Mouse (Mus musculus): Measurements from ENCODE around the gene Clba1. TPM values are rescaled to one million over a fixed set of nuclear protein-coding genes. Genes with fewer than 3 reads are reported as not detected.

The Clba1 gene
- polyA plus RNA-seq, 1 experiment from 2014 or later: 6.6 TPM

DNA sequence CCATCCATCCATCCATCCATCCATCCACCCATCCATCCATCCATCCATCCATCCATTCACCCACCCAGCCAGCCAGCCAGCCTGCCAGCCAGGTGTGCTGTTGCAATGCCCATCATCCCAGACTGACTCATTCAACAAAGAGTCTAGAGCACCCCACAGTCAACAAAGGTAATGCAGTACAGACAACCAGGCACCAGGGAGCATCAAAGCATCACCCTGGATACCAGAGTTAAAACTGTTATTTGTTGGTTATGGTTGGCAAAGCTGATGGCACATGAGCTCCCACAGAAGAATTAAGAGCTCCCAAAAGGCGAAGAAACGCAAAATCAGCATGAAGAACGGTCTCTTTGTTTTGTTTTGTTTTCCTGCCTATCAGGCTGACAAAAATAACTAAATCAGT, 47.6 kb downstream of the Clba1 start:
- no peak overlapping the region for H3K27ac ChIP-seq (replicated peaks; ENCODE audit: low read depth, low read length)
- WGBS: 81% methylated on average over 3 of the region's 3 CpGs
- ATAC-seq (ENCODE audit: low read depth): no peak
- no peak overlapping the region for H3K4me3 ChIP-seq (ENCODE audit: low read depth, low read length)
- no peak overlapping the region for H3K9ac ChIP-seq (ENCODE audit: low read depth, low read length)
- no peaks in the 10 kb centered on the region for H3K27me3 ChIP-seq (replicated peaks; ENCODE audit: control insufficient read depth, insufficient read depth, low read length)
- no peak overlapping the region for H3K4me2 ChIP-seq (ENCODE audit: low read depth, low read length)
- no peaks in the 10 kb centered on the region for H3K36me3 ChIP-seq (ENCODE audit: control insufficient read depth, insufficient read depth, low read length)
- no peaks in the 10 kb centered on the region for H3K4me1 ChIP-seq (ENCODE audit: control insufficient read depth, insufficient read depth, low read length)
- no peaks in the 10 kb centered on the region for H3K9me3 ChIP-seq (ENCODE audit: control insufficient read depth, low read length)
- DNase-seq (ENCODE audit: low spot score): no peak

DNA sequence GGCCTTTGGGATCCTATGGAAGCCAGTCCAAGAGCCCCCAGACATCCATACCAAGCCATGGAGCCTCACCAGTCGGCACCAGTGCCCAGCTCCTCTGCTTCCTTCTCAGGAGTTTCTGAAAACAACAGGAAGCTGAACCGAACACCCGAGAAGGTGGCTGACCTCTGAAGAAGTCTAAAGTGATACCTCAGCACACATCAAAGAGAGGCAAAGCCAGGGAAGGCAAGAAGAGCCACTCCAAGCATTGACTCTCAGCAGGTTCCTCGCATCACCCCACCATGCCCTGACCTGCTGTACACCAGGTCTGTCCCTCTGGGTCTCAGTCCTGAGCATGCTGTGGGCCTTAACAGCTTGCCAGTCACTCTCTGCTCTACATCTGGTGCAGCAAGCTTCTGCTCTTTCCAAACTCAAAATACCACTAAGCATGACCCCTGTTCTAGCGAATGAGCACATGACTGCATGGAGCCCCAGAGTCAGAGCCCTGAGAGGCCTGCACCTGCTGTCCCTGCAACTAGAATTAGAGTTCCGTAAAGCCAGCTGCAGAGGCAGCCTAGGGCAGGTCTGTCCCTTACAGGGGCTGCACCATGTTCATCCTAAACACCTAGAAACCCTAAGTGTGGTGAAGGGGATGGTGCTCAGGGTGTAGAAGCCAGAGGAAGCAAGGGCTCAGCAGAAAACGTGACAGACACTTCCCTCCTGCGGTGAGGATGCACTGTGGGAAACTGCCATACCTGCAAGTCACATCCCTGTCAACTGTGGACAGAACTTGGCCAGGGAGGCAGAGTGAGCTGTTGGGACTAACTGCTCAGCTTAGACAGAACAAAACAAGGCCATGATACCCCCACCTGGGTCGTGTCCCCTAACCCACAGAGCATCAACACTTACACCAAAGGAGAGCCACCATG, 48.5 kb downstream of the Clba1 start:
- H3K27ac ChIP-seq (replicated peaks; ENCODE audit: low read depth, low read length): no peak overlapping the region
- no peak overlapping the region for H3K9ac ChIP-seq (ENCODE audit: low read depth, low read length)
- no peaks in the 10 kb centered on the region for H3K4me1 ChIP-seq (ENCODE audit: control insufficient read depth, insufficient read depth, low read length)
- no peaks in the 10 kb centered on the region for H3K36me3 ChIP-seq (ENCODE audit: control insufficient read depth, insufficient read depth, low read length)
- H3K4me3 ChIP-seq (ENCODE audit: low read depth, low read length): no peak overlapping the region
- DNase-seq (ENCODE audit: low spot score) (no peak), ATAC-seq (ENCODE audit: low read depth) (no peak)
- H3K27me3 ChIP-seq (replicated peaks; ENCODE audit: control insufficient read depth, insufficient read depth, low read length): no peaks in the 10 kb centered on the region
- 64% methylated on average over 9 of the region's 9 CpGs for WGBS
- no peak overlapping the region for H3K4me2 ChIP-seq (ENCODE audit: low read depth, low read length)
- H3K9me3 ChIP-seq (ENCODE audit: control insufficient read depth, low read length): no peaks in the 10 kb centered on the region

DNA sequence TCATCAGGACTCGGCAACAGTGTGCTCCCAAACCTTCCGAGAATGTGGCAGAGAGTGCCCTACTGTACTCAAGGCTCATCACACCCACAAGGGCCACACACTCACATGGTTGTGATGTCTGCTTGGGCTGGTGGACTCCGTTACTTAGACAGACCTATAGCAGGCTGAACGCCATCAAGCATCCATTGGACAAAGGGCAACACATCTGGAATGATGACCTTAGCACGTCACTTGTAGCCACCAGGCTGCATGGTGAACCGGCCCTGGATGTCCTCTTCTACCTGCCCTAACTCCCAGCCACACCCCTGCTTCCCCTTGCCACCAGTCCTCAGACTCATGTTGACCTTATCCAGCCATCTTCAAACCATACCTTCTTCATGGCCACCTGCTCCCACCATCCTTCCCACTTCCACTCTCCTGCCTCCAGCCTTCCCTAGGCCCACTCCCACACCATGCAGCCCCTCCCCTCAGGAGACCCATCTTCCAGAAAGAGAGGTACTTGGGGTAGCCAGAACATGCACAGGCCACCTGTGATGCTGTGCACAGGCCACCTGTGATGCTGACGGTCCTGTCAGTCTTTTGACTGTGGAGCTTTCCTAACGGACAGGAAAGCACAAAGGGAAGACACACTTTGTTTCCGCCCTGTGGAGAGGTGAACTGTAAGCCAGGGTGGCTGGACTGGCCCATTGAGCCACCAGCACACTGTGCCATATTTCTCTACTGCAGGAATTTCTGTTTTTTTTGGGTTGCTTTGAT, 50.0 kb downstream of the Clba1 start:
- Histone ChIP-seq H3K4me3 (ENCODE audit: low read depth, low read length) (no peak overlapping the region), H3K27me3 (replicated peaks; ENCODE audit: control insufficient read depth, insufficient read depth, low read length) (no peaks in the 10 kb centered on the region), H3K36me3 (ENCODE audit: control insufficient read depth, insufficient read depth, low read length) (no peaks in the 10 kb centered on the region), H3K9ac (ENCODE audit: low read depth, low read length) (no peak overlapping the region), H3K27ac (replicated peaks; ENCODE audit: low read depth, low read length) (no peak overlapping the region), H3K9me3 (ENCODE audit: control insufficient read depth, low read length) (no peaks in the 10 kb centered on the region), H3K4me1 (ENCODE audit: control insufficient read depth, insufficient read depth, low read length) (no peaks in the 10 kb centered on the region), H3K4me2 (ENCODE audit: low read depth, low read length) (no peak overlapping the region)
- 87% methylated on average over 9 of the region's 9 CpGs for whole genome bisulfite sequencing
- no peak for ATAC-seq (ENCODE audit: low read depth)
- DNase-seq (ENCODE audit: low spot score): no peak

DNA sequence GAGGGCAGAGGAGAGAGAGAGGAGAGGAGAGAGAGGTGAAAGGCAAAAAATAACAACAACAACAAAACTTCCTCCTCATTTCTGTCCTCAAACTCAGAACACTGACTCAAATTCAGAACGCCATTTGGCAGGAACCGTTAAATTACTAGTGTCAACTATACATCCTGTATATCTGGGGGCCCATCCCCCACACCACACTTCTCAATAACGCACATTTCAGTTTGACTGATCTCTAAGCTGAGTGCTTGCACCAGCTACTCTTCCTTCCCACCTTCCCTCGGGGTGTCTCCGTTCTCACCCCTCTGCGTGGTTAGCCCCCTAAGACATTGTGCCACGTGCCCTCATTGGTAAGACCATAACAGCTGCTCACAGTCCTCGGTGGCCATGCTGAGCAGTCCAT, 51.2 kb downstream of the Clba1 start:
- DNase-seq (ENCODE audit: low spot score): no peak
- no peak overlapping the region for H3K27ac ChIP-seq (replicated peaks; ENCODE audit: low read depth, low read length)
- ATAC-seq (ENCODE audit: low read depth): no peak
- H3K4me1 ChIP-seq (ENCODE audit: control insufficient read depth, insufficient read depth, low read length): no peaks in the 10 kb centered on the region
- no peak overlapping the region for H3K4me3 ChIP-seq (ENCODE audit: low read depth, low read length)
- no peaks in the 10 kb centered on the region for H3K9me3 ChIP-seq (ENCODE audit: control insufficient read depth, low read length)
- 54% methylated on average over 8 of the region's 8 CpGs for WGBS
- no peaks in the 10 kb centered on the region for H3K36me3 ChIP-seq (ENCODE audit: control insufficient read depth, insufficient read depth, low read length)
- H3K4me2 ChIP-seq (ENCODE audit: low read depth, low read length): no peak overlapping the region
- no peaks in the 10 kb centered on the region for H3K27me3 ChIP-seq (replicated peaks; ENCODE audit: control insufficient read depth, insufficient read depth, low read length)
- H3K9ac ChIP-seq (ENCODE audit: low read depth, low read length): no peak overlapping the region

DNA sequence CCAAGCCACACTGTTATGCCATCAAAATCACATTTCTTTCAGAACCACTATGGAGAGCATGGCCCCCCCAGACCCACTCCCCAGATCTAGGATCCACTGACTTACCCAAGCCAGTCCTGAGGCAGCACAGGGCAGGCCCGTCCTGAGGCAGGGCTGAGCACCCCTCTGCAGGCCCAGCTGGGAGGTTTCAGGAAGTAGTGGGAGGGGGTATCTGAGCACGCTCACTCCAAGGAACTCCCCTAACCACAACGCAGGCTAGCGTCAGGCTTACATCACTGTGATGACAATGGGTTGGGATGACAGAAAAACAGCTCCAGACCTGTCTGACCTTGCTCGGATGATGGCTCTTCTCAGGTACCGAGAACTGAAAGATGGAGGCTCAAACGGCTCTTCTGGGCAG, 52.0 kb downstream of the Clba1 start:
- WGBS: 64% methylated on average over 7 of the region's 7 CpGs
- Histone ChIP-seq H3K36me3 (ENCODE audit: control insufficient read depth, insufficient read depth, low read length) (no peaks in the 10 kb centered on the region), H3K27me3 (replicated peaks; ENCODE audit: control insufficient read depth, insufficient read depth, low read length) (no peaks in the 10 kb centered on the region), H3K9me3 (ENCODE audit: control insufficient read depth, low read length) (no peaks in the 10 kb centered on the region), H3K4me2 (ENCODE audit: low read depth, low read length) (no peak overlapping the region), H3K4me3 (ENCODE audit: low read depth, low read length) (no peak overlapping the region), H3K4me1 (ENCODE audit: control insufficient read depth, insufficient read depth, low read length) (no peaks in the 10 kb centered on the region), H3K9ac (ENCODE audit: low read depth, low read length) (no peak overlapping the region), H3K27ac (replicated peaks; ENCODE audit: low read depth, low read length) (no peak overlapping the region)
- no peak for DNase-seq (ENCODE audit: low spot score)
- ATAC-seq (ENCODE audit: low read depth): no peak

DNA sequence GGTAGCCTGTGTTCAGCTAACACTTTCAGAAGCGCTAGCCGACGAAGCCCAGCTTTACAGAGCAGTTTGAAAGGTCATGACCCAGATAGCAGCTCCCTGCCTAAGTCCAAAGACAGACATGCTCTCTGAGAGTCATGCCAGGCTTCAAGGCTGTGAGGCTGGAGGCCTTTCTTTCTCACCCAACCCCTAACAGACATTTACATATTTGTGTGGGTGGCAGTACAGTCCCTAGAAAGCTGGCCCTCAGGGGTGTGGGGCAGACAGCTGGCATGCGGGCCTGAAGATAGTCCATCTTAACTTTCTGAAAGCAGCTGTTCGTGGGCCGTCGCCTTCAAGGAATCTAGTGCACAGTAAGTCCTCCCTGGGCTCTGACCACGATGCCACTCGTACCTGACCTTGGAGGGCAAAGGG, 53.2 kb downstream of the Clba1 start:
- Histone ChIP-seq H3K4me2 (ENCODE audit: low read depth, low read length) (no peak overlapping the region), H3K4me1 (ENCODE audit: control insufficient read depth, insufficient read depth, low read length) (no peaks in the 10 kb centered on the region), H3K27me3 (replicated peaks; ENCODE audit: control insufficient read depth, insufficient read depth, low read length) (no peaks in the 10 kb centered on the region), H3K4me3 (ENCODE audit: low read depth, low read length) (no peak overlapping the region), H3K36me3 (ENCODE audit: control insufficient read depth, insufficient read depth, low read length) (no peaks in the 10 kb centered on the region), H3K27ac (replicated peaks; ENCODE audit: low read depth, low read length) (no peak overlapping the region), H3K9me3 (ENCODE audit: control insufficient read depth, low read length) (no peaks in the 10 kb centered on the region), H3K9ac (ENCODE audit: low read depth, low read length) (no peak overlapping the region)
- no peak for ATAC-seq (ENCODE audit: low read depth)
- 60% methylated on average over 9 of the region's 9 CpGs for WGBS
- no peak for DNase-seq (ENCODE audit: low spot score)

DNA sequence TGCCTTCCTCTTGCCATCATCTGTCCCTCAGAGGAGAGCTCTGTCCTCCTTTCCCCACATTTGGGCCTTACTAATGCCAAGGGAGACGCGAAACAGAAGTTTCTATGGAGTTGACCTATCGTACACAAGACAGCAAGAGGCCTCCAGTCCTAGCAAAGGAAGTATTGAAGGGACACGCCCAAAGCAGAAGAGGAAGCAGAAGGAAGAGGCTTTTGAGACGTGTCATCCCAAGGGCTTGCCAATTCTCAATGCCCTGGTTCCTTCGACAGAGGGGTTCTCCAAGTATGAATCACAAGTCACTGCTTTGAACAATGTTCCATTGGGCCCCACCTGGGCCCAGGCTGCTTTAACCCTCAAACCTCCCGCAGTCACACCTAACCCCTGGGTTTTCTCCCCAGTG, 56.1 kb downstream of the Clba1 start:
- Histone ChIP-seq H3K27ac (replicated peaks; ENCODE audit: low read depth, low read length) (no peak overlapping the region), H3K4me2 (ENCODE audit: low read depth, low read length) (no peak overlapping the region), H3K4me3 (ENCODE audit: low read depth, low read length) (no peak overlapping the region), H3K4me1 (ENCODE audit: control insufficient read depth, insufficient read depth, low read length) (peaks cover 3% of the 10 kb centered on the region; the same call in 1 of the 2 replicates), H3K27me3 (replicated peaks; ENCODE audit: control insufficient read depth, insufficient read depth, low read length) (no peaks in the 10 kb centered on the region), H3K9me3 (ENCODE audit: control insufficient read depth, low read length) (no peaks in the 10 kb centered on the region), H3K9ac (ENCODE audit: low read depth, low read length) (no peak overlapping the region), H3K36me3 (ENCODE audit: control insufficient read depth, insufficient read depth, low read length) (no peaks in the 10 kb centered on the region)
- DNase-seq (ENCODE audit: low spot score) (no peak), ATAC-seq (ENCODE audit: low read depth) (no peak)
- WGBS: 90% methylated on average over 7 of the region's 7 CpGs
